Mouse (Mus musculus) forebrain, embryonic 12.5 days (tissue): ENCODE measurements around the gene Kpna4. TPM values are rescaled to one million over a fixed set of nuclear protein-coding genes. Genes with fewer than 3 reads are reported as not detected.

Source experiments
- ATAC-seq: fragments of 200-750 bp; cut with Nextera tagmentation; 2 replicates; pipeline ENCODE4 v1.8.0; 2017; ENCODE audit warnings: moderate TSS enrichment; ENCODE audit not compliant: low FRiP score
- H3K27ac ChIP-seq: fragments of 300-500 bp; sonication (generic); 2 replicates; pipeline ENCODE4 v1.5.1; 2016; ENCODE audit warnings: mild to moderate bottlenecking
- H3K27me3 ChIP-seq: fragments of 300-500 bp; sonication (generic); 2 replicates; pipeline ENCODE4 v1.6.1; 2016; ENCODE audit warnings: mild to moderate bottlenecking
- H3K36me3 ChIP-seq: fragments of 300-500 bp; sonication (generic); replicated peaks from 2 replicates; pipeline ENCODE4 v1.6.1; 2016; ENCODE audit warnings: mild to moderate bottlenecking
- H3K4me1 ChIP-seq: fragments of 300-500 bp; sonication (generic); 2 replicates; pipeline ENCODE4 v1.6.1; 2016
- H3K4me2 ChIP-seq: fragments of 300-500 bp; sonication (generic); 2 replicates; pipeline ENCODE4 v1.6.1; 2016; ENCODE audit warnings: mild to moderate bottlenecking, moderate library complexity
- H3K4me3 ChIP-seq: fragments of 300-500 bp; sonication (generic); replicated peaks from 2 replicates; pipeline ENCODE4 v1.5.1; 2016; ENCODE audit warnings: mild to moderate bottlenecking
- H3K9ac ChIP-seq: fragments of 300-500 bp; sonication (generic); 2 replicates; pipeline ENCODE4 v1.6.1; 2016; ENCODE audit warnings: mild to moderate bottlenecking
- H3K9me3 ChIP-seq: fragments of 300-500 bp; sonication (generic); 2 replicates; pipeline ENCODE4 v1.6.1; 2016
- WGBS: fragments of 180-500 bp; shearing (Covaris S2); methylation state at CpG from one replicate; pipeline ENCODE4 v1.1.7; 2016; 5-methylcytosine and 5-hydroxymethylcytosine counted together
- polyA plus RNA-seq: library from polyadenylated mRNA; unstranded; fragments of >200 nt; fragmentation: Nextera tagmentation; extraction: Ambion mirVana; gene quantifications from 2 replicates; pipeline ENCODE4 v1.2.1, GENCODE M21; 2016

The Kpna4 gene
- polyA plus RNA-seq = 53.3 and 56.6 TPM in 2 replicates

- Histone ChIP-seq H3K9ac (peak within 1 kb of the TSS; percentile 94), H3K27me3 (no peaks in the 10 kb centered on the region), H3K36me3 (no peaks in the 10 kb centered on the region), H3K9me3 (no peaks in the 10 kb centered on the region), H3K4me2 (peak within 1 kb of the TSS; percentile 65), H3K4me3 (peak within 1 kb of the TSS; percentile 96), H3K4me1 (peaks cover 21% of the 10 kb centered on the region), H3K27ac (peak within 1 kb of the TSS; percentile 96)
- peak; percentile 97 for ATAC-seq
- under 1% methylated on average over 73 of the region's 107 CpGs for WGBS
Observed at GRCm38 (mm10) chr3:69126509-69127345, at the start of gene Kpna4. Gene Kpna4 (minus strand): TSS chr3:69127113.

- ATAC-seq = peak; percentile 67; the same call in 1 of the 2 replicates
- H3K27ac ChIP-seq = no peak overlapping the region
- no peaks in the 10 kb centered on the region for H3K9me3 ChIP-seq
- H3K4me1 ChIP-seq = peaks cover 23% of the 10 kb centered on the region
- no peak overlapping the region for H3K4me2 ChIP-seq
- no peak overlapping the region for H3K9ac ChIP-seq
- WGBS = 7% methylated on average over 1 of the region's 1 CpGs
- no peak overlapping the region for H3K4me3 ChIP-seq
- no peaks in the 10 kb centered on the region for H3K36me3 ChIP-seq
- H3K27me3 ChIP-seq = no peaks in the 10 kb centered on the region
Observed at GRCm38 (mm10) chr3:69175229-69175628, 48.3 kb upstream of the Kpna4 start.

GRCm38 (mm10) chr3:69171123-69171522, 44.2 kb upstream of the Kpna4 start:
- Histone ChIP-seq H3K27me3 (no peaks in the 10 kb centered on the region), H3K27ac (no peak overlapping the region), H3K4me2 (no peak overlapping the region), H3K36me3 (no peaks in the 10 kb centered on the region), H3K9ac (no peak overlapping the region), H3K4me1 (peaks cover 4% of the 10 kb centered on the region; the same call in 1 of the 2 replicates), H3K9me3 (no peaks in the 10 kb centered on the region), H3K4me3 (no peak overlapping the region)
- 85% methylated on average over 4 of the region's 4 CpGs for WGBS
- ATAC-seq = no peak

GRCm38 (mm10) chr3:69169796-69170195, 42.9 kb upstream of the Kpna4 start:
- 80% methylated on average over 5 of the region's 5 CpGs for WGBS
- H3K4me3 ChIP-seq = no peak overlapping the region
- no peak for ATAC-seq
- no peaks in the 10 kb centered on the region for H3K9me3 ChIP-seq
- H3K9ac ChIP-seq = no peak overlapping the region
- no peaks in the 10 kb centered on the region for H3K27me3 ChIP-seq
- no peak overlapping the region for H3K27ac ChIP-seq
- no peaks in the 10 kb centered on the region for H3K4me1 ChIP-seq
- no peak overlapping the region for H3K4me2 ChIP-seq
- no peaks in the 10 kb centered on the region for H3K36me3 ChIP-seq

GRCm38 (mm10) chr3:69168724-69169123, 41.8 kb upstream of the Kpna4 start:
- Histone ChIP-seq H3K4me2 (no peak overlapping the region), H3K27ac (no peak overlapping the region), H3K4me1 (no peaks in the 10 kb centered on the region), H3K9ac (no peak overlapping the region), H3K9me3 (no peaks in the 10 kb centered on the region), H3K36me3 (no peaks in the 10 kb centered on the region), H3K27me3 (no peaks in the 10 kb centered on the region), H3K4me3 (no peak overlapping the region)
- ATAC-seq = no peak
- WGBS = 88% methylated on average over 9 of the region's 9 CpGs

GRCm38 (mm10) chr3:69163057-69163456, 36.1 kb upstream of the Kpna4 start:
- Histone ChIP-seq H3K4me3 (no peak overlapping the region), H3K4me2 (no peak overlapping the region), H3K9ac (no peak overlapping the region), H3K27me3 (no peaks in the 10 kb centered on the region), H3K27ac (no peak overlapping the region), H3K9me3 (no peaks in the 10 kb centered on the region), H3K36me3 (no peaks in the 10 kb centered on the region), H3K4me1 (no peaks in the 10 kb centered on the region)
- WGBS = 87% methylated on average over 6 of the region's 6 CpGs
- no peak for ATAC-seq

- ATAC-seq = no peak
- no peak overlapping the region for H3K4me2 ChIP-seq
- H3K4me3 ChIP-seq = no peak overlapping the region
- H3K9ac ChIP-seq = no peak overlapping the region
- no peaks in the 10 kb centered on the region for H3K36me3 ChIP-seq
- no peaks in the 10 kb centered on the region for H3K27me3 ChIP-seq
- H3K4me1 ChIP-seq = no peaks in the 10 kb centered on the region
- no peaks in the 10 kb centered on the region for H3K9me3 ChIP-seq
- no peak overlapping the region for H3K27ac ChIP-seq
- 86% methylated on average over 1 of the region's 1 CpGs for WGBS
Observed at GRCm38 (mm10) chr3:69160429-69160828, 33.5 kb upstream of the Kpna4 start.

- H3K27me3 ChIP-seq = no peaks in the 10 kb centered on the region
- ATAC-seq = no peak
- H3K4me2 ChIP-seq = no peak overlapping the region
- no peak overlapping the region for H3K4me3 ChIP-seq
- no peaks in the 10 kb centered on the region for H3K4me1 ChIP-seq
- H3K27ac ChIP-seq = no peak overlapping the region
- no peaks in the 10 kb centered on the region for H3K9me3 ChIP-seq
- H3K36me3 ChIP-seq = no peaks in the 10 kb centered on the region
- no peak overlapping the region for H3K9ac ChIP-seq
- 70% methylated on average over 2 of the region's 2 CpGs for WGBS
Observed at GRCm38 (mm10) chr3:69159501-69159900, 32.6 kb upstream of the Kpna4 start.

- ATAC-seq = no peak
- H3K4me1 ChIP-seq = no peaks in the 10 kb centered on the region
- no peaks in the 10 kb centered on the region for H3K36me3 ChIP-seq
- H3K4me3 ChIP-seq = no peak overlapping the region
- H3K27ac ChIP-seq = no peak overlapping the region
- H3K4me2 ChIP-seq = no peak overlapping the region
- 83% methylated on average over 5 of the region's 5 CpGs for WGBS
- no peaks in the 10 kb centered on the region for H3K27me3 ChIP-seq
- no peaks in the 10 kb centered on the region for H3K9me3 ChIP-seq
- no peak overlapping the region for H3K9ac ChIP-seq
Observed at GRCm38 (mm10) chr3:69157886-69158285, 31.0 kb upstream of the Kpna4 start.

- H3K4me1 ChIP-seq = no peaks in the 10 kb centered on the region
- H3K27me3 ChIP-seq = no peaks in the 10 kb centered on the region
- WGBS = 69% methylated on average over 13 of the region's 13 CpGs
- no peak overlapping the region for H3K27ac ChIP-seq
- no peaks in the 10 kb centered on the region for H3K9me3 ChIP-seq
- H3K36me3 ChIP-seq = no peaks in the 10 kb centered on the region
- no peak overlapping the region for H3K9ac ChIP-seq
- no peak overlapping the region for H3K4me3 ChIP-seq
- ATAC-seq = no peak
- H3K4me2 ChIP-seq = no peak overlapping the region
Observed at GRCm38 (mm10) chr3:69156484-69156883, 29.6 kb upstream of the Kpna4 start.

GRCm38 (mm10) chr3:69154691-69155090, 27.8 kb upstream of the Kpna4 start:
- Histone ChIP-seq H3K36me3 (no peaks in the 10 kb centered on the region), H3K9ac (no peak overlapping the region), H3K4me2 (no peak overlapping the region), H3K27ac (no peak overlapping the region), H3K27me3 (no peaks in the 10 kb centered on the region), H3K4me1 (no peaks in the 10 kb centered on the region), H3K9me3 (no peaks in the 10 kb centered on the region), H3K4me3 (no peak overlapping the region)
- ATAC-seq = no peak
- 76% methylated on average over 2 of the region's 2 CpGs for WGBS

- Histone ChIP-seq H3K9ac (no peak overlapping the region), H3K4me1 (no peaks in the 10 kb centered on the region), H3K9me3 (no peaks in the 10 kb centered on the region), H3K4me2 (no peak overlapping the region), H3K27me3 (no peaks in the 10 kb centered on the region), H3K4me3 (no peak overlapping the region), H3K27ac (no peak overlapping the region), H3K36me3 (no peaks in the 10 kb centered on the region)
- no peak for ATAC-seq
- WGBS = 85% methylated on average over 3 of the region's 3 CpGs
Observed at GRCm38 (mm10) chr3:69150921-69151320, 24.0 kb upstream of the Kpna4 start.
